Mouse (Mus musculus) megakaryocyte, embryonic 14.5 days (primary cell): Measurements from ENCODE around the gene Chn1.

Experiments
- FLI1 ChIP-seq: IDR thresholded peaks from 2 replicates; pipeline ENCODE4 v1.6.1; 2012; ENCODE audit warnings: low read length, inconsistent platforms, mixed read lengths
- GATA1 ChIP-seq: IDR thresholded peaks from 3 replicates; pipeline ENCODE4 v1.6.1; 2012; ENCODE audit warnings: mixed read lengths, low read length, inconsistent platforms, borderline replicate concordance

DNA sequence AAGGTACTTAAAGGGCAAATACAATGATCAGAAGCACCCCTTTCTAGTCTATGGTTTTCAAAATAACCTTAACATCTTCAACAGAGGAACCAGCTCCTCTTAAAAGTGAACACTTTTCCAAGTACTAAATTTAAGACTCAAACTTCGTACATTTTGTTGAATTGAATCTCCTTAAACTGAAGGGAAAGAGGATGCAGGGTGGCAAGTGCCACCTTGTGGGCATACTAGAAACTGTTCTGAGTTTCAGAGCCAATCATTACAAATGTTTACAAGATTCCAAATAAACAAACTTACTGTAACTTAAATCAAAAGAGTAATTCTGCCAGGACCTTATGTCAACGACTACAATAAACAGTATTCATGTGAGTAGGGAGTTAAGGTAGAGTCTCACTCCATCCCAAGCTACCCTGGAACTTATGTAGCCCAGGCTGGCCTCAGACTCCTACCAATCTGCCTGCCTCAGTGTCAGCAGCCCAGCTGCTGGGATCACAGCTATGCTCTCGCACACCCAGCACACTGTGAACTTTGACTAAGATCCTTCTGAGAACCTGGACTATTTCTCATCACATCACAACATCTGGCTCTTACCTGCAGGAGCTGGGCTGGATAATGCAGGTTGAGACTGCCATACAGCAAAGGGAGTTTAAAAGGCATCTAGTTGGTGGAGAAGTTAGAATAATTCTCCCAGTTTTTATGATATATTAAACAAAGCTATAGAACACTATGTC lies 29.3 kb downstream of the Chn1 start:
- TF ChIP-seq FLI1 (no peak), GATA1 (no peak)
